Mouse (Mus musculus): Measurements from ENCODE around the gene Csnk1g2. TPM values are rescaled to one million over a fixed set of nuclear protein-coding genes. Genes with fewer than 3 reads are reported as not detected.

Csnk1g2 gene
- polyA plus RNA-seq, 1 experiment from 2014 or later: 65.4 TPM

DNA sequence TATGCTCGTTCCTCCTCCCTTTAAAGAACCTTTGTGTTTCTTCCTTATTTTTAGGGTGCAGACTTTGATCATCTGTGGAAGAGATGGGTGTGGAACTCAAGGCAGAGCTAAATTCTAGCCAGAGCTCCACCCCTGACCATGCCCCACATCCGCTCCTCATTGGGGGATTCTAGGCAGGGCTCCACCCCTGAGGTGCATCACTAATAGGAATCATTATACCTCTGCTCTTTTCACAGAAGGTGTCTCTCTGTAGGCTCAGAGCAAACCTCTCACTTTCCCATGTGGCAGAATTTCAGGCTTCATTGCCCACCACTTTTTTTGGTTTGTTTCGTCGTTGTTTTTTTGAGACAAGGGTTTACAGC lies 36.2 kb downstream of the Csnk1g2 start:
- H3K4me2 ChIP-seq (replicated peaks): no peak overlapping the region

DNA sequence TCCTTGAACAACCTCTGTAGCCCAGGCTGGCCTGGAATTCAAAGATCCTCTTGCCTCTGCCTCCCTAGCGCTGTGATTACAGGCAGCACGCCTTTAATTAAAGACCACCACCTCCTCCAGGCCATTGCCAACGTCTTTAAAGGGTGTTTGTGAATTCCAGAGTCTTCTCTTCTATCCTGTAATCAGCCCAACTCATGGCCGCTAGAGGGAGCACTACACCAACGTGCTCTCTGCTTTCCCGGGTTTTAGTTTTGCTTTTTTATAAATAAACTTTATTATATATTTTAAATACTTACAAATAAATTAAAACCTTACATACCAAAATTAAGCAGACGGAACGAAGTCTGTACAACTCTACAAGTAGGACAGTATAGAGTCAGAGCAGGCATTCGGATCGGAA lies 36.6 kb downstream of the Csnk1g2 start:
- peaks cover 25% of the 10 kb centered on the region for H3K4me1 ChIP-seq (replicated peaks; ENCODE audit: control insufficient read depth, insufficient read depth, low read length)
- DNase-seq (ENCODE audit: low spot score) (peak; percentile 87), ATAC-seq (ENCODE audit: low FRiP score) (no peak)
- H3K4me2 ChIP-seq (replicated peaks): peak overlapping the region; percentile 32
- no peaks in the 10 kb centered on the region for H3K27me3 ChIP-seq (ENCODE audit: control insufficient read depth, insufficient read depth, low read length)
- 14% methylated on average over 10 of the region's 10 CpGs for WGBS
- H3K27ac ChIP-seq: peak overlapping the region; percentile 17; the same call in 1 of the 2 replicates
- H3K36me3 ChIP-seq (replicated peaks; ENCODE audit: control insufficient read depth, insufficient read depth): no peaks in the 10 kb centered on the region
- H3K9me3 ChIP-seq (ENCODE audit: control insufficient read depth, low read length): no peaks in the 10 kb centered on the region
- no peak overlapping the region for H3K4me3 ChIP-seq (replicated peaks; ENCODE audit: low read length)
- no peak overlapping the region; the same call in 1 of the 2 replicates for H3K9ac ChIP-seq

More for the DNA sequence above, 36.2 kb downstream of the Csnk1g2 start:
- no peaks in the 10 kb centered on the region for H3K9me3 ChIP-seq (ENCODE audit: control insufficient read depth, low read length)
- no peak overlapping the region for H3K9ac ChIP-seq
- no peak for ATAC-seq (ENCODE audit: low FRiP score)
- no peak for DNase-seq (ENCODE audit: low spot score)
- H3K4me3 ChIP-seq (replicated peaks; ENCODE audit: low read length): no peak overlapping the region
- peaks cover 25% of the 10 kb centered on the region for H3K4me1 ChIP-seq (replicated peaks; ENCODE audit: control insufficient read depth, insufficient read depth, low read length)
- no peaks in the 10 kb centered on the region for H3K36me3 ChIP-seq (replicated peaks; ENCODE audit: control insufficient read depth, insufficient read depth)
- H3K27me3 ChIP-seq (ENCODE audit: control insufficient read depth, insufficient read depth, low read length): no peaks in the 10 kb centered on the region
- 69% methylated on average over 4 of the region's 4 CpGs for WGBS
- H3K27ac ChIP-seq: peak overlapping the region; percentile 17; the same call in 1 of the 2 replicates

DNA sequence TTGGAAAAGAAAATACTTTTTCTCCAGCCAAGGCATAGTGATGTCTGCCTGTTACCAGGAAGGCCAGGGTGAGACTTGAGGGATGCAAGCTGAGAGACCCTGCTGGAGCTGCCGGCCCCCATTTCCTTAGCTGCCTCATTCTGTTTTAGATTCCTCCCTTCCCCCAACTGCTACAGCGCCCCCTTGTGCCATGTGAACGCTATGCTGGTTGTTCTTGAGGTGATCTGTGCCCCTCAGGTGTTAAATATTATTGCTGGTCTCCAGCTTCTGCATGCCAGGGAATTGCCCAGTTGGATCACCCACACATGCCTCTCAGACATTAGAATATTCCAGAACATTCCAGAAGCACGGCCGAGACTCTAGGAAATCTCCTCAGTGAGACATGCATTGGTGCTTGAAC lies 38.5 kb downstream of the Csnk1g2 start:
- Histone ChIP-seq H3K9me3 (ENCODE audit: control insufficient read depth, low read length) (no peaks in the 10 kb centered on the region), H3K27me3 (ENCODE audit: control insufficient read depth, insufficient read depth, low read length) (no peaks in the 10 kb centered on the region), H3K27ac (no peak overlapping the region), H3K4me1 (replicated peaks; ENCODE audit: control insufficient read depth, insufficient read depth, low read length) (peaks cover 13% of the 10 kb centered on the region), H3K36me3 (replicated peaks; ENCODE audit: control insufficient read depth, insufficient read depth) (peaks cover 9% of the 10 kb centered on the region), H3K4me2 (replicated peaks) (no peak overlapping the region), H3K9ac (no peak overlapping the region), H3K4me3 (replicated peaks; ENCODE audit: low read length) (no peak overlapping the region)
- 38% methylated on average over 5 of the region's 5 CpGs for WGBS
- DNase-seq (ENCODE audit: low spot score): no peak
- ATAC-seq (ENCODE audit: low FRiP score): no peak

DNA sequence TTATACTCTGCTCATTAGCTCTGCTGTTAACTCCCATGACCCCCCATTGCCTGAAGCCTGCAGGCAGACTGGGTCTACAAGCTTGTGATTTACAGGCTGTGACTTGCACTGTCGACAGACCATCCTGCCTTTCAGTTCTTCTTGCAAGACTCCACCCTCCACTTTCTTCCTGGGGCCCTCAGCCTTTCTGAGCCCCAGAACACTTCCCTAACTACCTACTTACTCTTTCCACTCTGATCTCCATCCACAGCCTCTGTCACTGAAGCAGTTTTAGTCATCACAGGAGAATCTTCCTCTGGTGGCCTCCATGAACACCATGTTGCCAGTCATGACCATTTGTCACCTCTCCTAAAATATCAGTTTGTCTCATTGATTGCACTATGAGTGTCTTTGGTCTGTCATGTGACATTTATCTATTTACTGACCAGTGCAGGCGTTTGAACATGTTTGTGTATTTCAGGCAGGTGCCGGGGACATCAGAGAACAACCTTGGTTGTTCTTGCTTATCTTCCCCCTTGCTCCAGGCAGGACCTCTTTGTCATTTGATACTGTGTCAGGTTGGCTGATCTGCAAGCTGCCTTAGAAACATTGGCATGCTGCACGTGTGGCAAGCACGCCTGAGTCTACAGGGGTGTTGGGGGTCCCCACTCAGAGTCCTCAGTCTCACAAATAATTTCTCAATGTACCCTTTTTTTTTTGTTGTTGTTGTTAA lies 41.0 kb downstream of the Csnk1g2 start:
- Histone ChIP-seq H3K9me3 (ENCODE audit: control insufficient read depth, low read length) (no peaks in the 10 kb centered on the region), H3K4me3 (replicated peaks; ENCODE audit: low read length) (no peak overlapping the region), H3K27ac (no peak overlapping the region; the same call in 1 of the 2 replicates), H3K27me3 (ENCODE audit: control insufficient read depth, insufficient read depth, low read length) (no peaks in the 10 kb centered on the region), H3K4me2 (replicated peaks) (no peak overlapping the region), H3K9ac (no peak overlapping the region), H3K4me1 (replicated peaks; ENCODE audit: control insufficient read depth, insufficient read depth, low read length) (peaks cover 5% of the 10 kb centered on the region; the same call in 1 of the 2 replicates), H3K36me3 (replicated peaks; ENCODE audit: control insufficient read depth, insufficient read depth) (peaks cover 34% of the 10 kb centered on the region)
- ATAC-seq (ENCODE audit: low FRiP score): no peak
- 67% methylated on average over 5 of the region's 5 CpGs for WGBS
- DNase-seq (ENCODE audit: low spot score): no peak

DNA sequence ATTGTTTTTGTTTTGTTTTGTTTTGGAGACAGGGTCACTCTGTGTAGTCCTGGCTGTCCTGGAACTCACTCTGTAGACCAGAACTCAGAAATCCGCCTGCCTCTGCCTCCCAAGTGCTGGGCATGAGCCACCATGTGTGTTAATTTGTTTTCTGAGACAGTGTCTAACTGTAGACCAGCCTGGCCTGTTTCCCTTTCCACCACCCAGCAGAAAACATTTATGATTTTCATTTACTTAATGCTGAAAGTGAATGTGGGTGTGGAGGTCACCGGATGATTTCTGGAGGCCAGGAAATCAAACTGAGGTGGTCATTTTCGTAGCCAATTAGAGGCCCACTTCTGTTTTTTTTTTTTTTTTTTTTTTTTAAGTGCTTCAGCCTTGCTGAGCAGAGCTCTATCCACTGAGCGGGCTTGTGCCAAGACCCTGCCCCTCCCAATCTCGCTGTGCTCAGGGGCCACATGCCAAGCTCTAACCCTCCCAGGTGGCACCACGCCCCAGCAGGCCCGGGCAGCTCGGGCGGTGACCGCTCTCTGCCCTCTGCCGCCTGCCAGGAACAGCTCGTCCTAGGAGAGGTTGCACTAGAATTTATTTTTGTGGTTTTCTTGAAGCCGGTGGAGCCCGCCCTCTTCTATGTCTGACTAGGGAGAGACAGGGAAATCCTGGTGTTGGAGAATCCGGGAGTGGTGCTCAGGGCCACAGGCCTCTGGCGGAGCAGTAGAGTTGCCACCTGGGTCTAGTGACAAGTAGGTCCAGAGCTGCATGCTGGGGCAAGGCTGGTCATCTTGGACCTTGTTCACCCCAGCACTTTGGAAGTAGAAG lies 41.8 kb downstream of the Csnk1g2 start:
- no peaks in the 10 kb centered on the region for H3K9me3 ChIP-seq (ENCODE audit: control insufficient read depth, low read length)
- no peak for DNase-seq (ENCODE audit: low spot score)
- no peaks in the 10 kb centered on the region; the same call in 1 of the 2 replicates for H3K4me1 ChIP-seq (replicated peaks; ENCODE audit: control insufficient read depth, insufficient read depth, low read length)
- peaks cover 42% of the 10 kb centered on the region for H3K36me3 ChIP-seq (replicated peaks; ENCODE audit: control insufficient read depth, insufficient read depth)
- no peak for ATAC-seq (ENCODE audit: low FRiP score)
- 46% methylated on average over 16 of the region's 16 CpGs for WGBS
- no peaks in the 10 kb centered on the region for H3K27me3 ChIP-seq (ENCODE audit: control insufficient read depth, insufficient read depth, low read length)
- H3K4me2 ChIP-seq (replicated peaks): 0 out of 2 replicates have a peak overlapping the region, but pooled peaks have one; percentile 2
- no peak overlapping the region for H3K4me3 ChIP-seq (replicated peaks; ENCODE audit: low read length)
- H3K9ac ChIP-seq: peak overlapping the region; percentile 11; the same call in 1 of the 2 replicates
- no peak overlapping the region; the same call in 1 of the 2 replicates for H3K27ac ChIP-seq

DNA sequence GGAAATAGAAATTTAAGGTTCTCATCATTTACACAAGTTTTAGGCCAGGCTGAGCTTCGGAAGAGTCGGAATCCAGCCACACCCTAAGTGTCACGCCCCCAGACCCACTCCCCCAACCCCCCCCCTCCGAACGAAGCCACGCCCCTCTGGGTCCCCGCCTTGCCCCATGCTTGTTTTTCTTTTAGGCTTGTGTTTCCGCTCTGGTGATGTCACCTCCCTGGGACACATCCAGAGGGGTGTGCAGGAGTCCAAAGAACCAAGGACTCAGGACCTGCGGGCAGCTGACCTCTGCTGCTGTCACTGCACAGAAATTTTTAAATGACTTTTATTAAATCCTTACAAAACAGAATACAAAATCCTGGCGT lies 42.4 kb downstream of the Csnk1g2 start:
- Histone ChIP-seq H3K27ac (no peak overlapping the region), H3K9me3 (ENCODE audit: control insufficient read depth, low read length) (no peaks in the 10 kb centered on the region), H3K27me3 (ENCODE audit: control insufficient read depth, insufficient read depth, low read length) (no peaks in the 10 kb centered on the region), H3K4me1 (replicated peaks; ENCODE audit: control insufficient read depth, insufficient read depth, low read length) (no peaks in the 10 kb centered on the region; the same call in 1 of the 2 replicates), H3K9ac (peak overlapping the region; percentile 11; the same call in 1 of the 2 replicates), H3K4me2 (replicated peaks) (no peak overlapping the region), H3K36me3 (replicated peaks; ENCODE audit: control insufficient read depth, insufficient read depth) (peaks cover 48% of the 10 kb centered on the region), H3K4me3 (replicated peaks; ENCODE audit: low read length) (no peak overlapping the region)
- ATAC-seq (ENCODE audit: low FRiP score) (no peak), DNase-seq (ENCODE audit: low spot score) (no peak)
- WGBS: 25% methylated on average over 10 of the region's 10 CpGs

DNA sequence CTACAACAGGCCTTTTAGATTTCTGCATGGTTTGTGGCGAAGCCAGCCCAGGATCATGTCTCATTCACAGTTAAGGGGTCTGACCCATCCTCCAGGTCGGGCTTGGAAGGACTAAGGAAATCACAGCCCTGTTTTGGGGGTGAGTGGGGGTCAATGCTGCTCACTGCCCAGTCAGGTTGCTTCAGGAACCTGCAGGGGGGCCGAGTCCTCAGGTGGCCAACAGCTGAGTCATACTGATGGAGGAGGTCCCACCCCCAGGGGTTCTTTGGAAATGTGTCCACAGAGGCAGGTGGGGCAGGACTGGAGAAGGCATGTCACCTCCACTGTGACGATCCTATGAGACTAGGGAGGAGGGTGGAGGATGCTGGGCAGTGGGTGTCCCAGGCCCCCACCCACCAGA lies 42.8 kb downstream of the Csnk1g2 start:
- H3K27me3 ChIP-seq (ENCODE audit: control insufficient read depth, insufficient read depth, low read length): no peaks in the 10 kb centered on the region
- H3K27ac ChIP-seq: no peak overlapping the region
- peaks cover 52% of the 10 kb centered on the region for H3K36me3 ChIP-seq (replicated peaks; ENCODE audit: control insufficient read depth, insufficient read depth)
- H3K9me3 ChIP-seq (ENCODE audit: control insufficient read depth, low read length): no peaks in the 10 kb centered on the region
- H3K4me1 ChIP-seq (replicated peaks; ENCODE audit: control insufficient read depth, insufficient read depth, low read length): no peaks in the 10 kb centered on the region; the same call in 1 of the 2 replicates
- ATAC-seq (ENCODE audit: low FRiP score): no peak
- H3K9ac ChIP-seq: no peak overlapping the region
- WGBS: 65% methylated on average over 4 of the region's 4 CpGs
- no peak for DNase-seq (ENCODE audit: low spot score)
- no peak overlapping the region for H3K4me3 ChIP-seq (replicated peaks; ENCODE audit: low read length)
- no peak overlapping the region for H3K4me2 ChIP-seq (replicated peaks)

DNA sequence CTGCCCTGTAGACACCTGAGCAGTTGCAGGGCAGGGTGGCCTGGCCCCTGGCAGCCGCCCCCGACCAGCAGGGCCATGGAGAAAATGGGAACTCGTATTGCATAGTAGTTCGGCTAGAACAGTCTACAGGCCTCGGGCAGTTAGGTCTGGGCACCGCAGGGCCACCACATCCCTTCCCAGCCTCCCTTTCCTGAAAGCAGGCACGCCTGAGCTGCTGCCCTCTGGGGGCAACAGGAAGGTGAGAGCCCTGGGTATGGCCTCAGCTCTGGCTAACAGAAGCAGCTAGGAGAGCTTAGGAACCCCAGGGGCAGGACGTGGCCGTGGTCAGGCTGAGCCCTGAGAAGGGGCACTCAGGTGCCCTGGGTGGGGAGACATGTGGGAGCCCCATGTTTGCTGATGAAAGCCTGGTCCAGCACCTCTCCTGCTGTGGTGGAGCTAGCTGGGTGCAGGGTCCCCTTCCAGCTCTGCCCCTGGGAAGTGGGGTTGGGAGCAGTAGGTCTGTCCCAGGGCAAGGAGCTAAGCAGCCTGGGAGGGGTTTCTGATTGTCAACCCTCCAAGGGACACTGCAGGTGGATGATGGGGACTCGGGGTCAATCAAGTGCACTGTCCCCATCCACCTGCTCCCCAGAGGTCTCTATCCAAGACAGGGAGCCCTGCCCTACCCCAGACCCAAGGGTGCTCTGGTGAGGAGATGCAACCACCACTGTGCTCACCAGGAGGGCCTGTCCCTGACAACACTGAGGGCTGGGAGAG lies 43.5 kb downstream of the Csnk1g2 start:
- H3K4me1 ChIP-seq (replicated peaks; ENCODE audit: control insufficient read depth, insufficient read depth, low read length): no peaks in the 10 kb centered on the region; the same call in 1 of the 2 replicates
- 72% methylated on average over 10 of the region's 10 CpGs for WGBS
- H3K9ac ChIP-seq: no peak overlapping the region
- no peak overlapping the region for H3K27ac ChIP-seq
- ATAC-seq (ENCODE audit: low FRiP score) (no peak), DNase-seq (ENCODE audit: low spot score) (no peak)
- H3K36me3 ChIP-seq (replicated peaks; ENCODE audit: control insufficient read depth, insufficient read depth): peaks cover 59% of the 10 kb centered on the region
- no peaks in the 10 kb centered on the region for H3K9me3 ChIP-seq (ENCODE audit: control insufficient read depth, low read length)
- no peaks in the 10 kb centered on the region for H3K27me3 ChIP-seq (ENCODE audit: control insufficient read depth, insufficient read depth, low read length)
- H3K4me3 ChIP-seq (replicated peaks; ENCODE audit: low read length): no peak overlapping the region
- no peak overlapping the region for H3K4me2 ChIP-seq (replicated peaks)
